Mouse (Mus musculus) c-Kit-positive CD71-positive TER-119-negative erythroid progenitor cells, embryonic 14.5 days (primary cell): Measurements from ENCODE around the gene Gm21586.
"Not testable (repeated sequence)": the region's sequence is repeated elsewhere in the genome, so short reads cannot be mapped to it uniquely, and the experiment has no call there.

Experiments
- DNase-seq: peaks from one replicate; pipeline ENCODE4 v3.0.0-alpha.2; 2013; ENCODE audit warnings: low read depth

The Gm21586 gene

DNA sequence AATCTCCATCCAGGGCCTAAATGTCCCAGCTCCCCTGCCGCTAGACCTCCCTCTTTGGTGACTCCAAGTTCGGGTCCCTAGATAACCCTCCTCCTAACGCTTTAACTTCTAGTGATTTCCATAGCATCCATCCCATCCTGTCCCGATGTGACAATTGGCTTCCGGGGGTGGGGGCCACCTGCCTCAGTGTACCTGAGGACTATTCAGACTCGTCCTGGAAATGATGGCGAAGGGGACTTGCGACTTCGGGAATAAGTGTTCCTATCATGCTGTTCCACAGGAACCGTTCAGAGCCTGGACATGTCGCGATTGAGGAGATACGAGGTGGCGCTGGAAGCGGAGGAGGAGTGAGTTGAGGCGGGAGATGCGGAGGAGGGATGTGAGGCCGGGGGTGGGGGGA lies at the start of gene Gm21586:
Gm21586 (plus strand) TSS at position 301 of the 400 bp plus-strand sequence.
- not testable (repeated sequence) for DNase-seq

DNA sequence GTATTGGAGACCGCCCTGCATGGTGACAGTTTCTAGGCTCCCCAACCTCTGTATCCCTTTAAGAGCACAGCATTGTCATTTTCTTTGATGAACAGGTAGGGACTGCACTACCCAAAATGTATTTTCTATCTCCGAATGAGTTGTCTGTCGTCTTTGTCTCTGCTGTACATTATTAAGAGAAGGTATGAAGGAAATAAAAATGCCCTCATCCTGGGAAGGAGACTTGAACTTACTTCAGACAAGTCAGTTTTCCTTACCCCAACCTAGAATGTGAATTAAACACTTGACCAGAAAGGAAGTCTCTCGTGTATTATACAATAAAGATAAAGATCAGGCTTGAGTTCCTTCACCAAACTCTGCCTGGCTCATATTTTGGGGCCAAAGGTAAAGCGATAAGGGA lies 27.3 kb downstream of the Gm21586 start, which contains the start of gene Gm2163:
Gm2163 (plus strand) TSS at position 301 of the 400 bp plus-strand sequence.
- DNase-seq: not testable (repeated sequence)
